Mouse (Mus musculus) gastrocnemius, postnatal 4 days (tissue): ENCODE results near the gene 1700037H04Rik. TPM values are rescaled to one million over a fixed set of nuclear protein-coding genes. Genes with fewer than 3 reads are reported as not detected.

Source experiments
- DNase-seq, 2 experiments: peaks; one replicate each; pipeline ENCODE4 v3.0.0; 2021 to 2022; ENCODE audit warnings: low spot score in 2 of 2, mixed read lengths in 2 of 2
- total RNA-seq, 2 experiments: library from RNA; stranded (reverse); gene quantifications; 2 replicates each; pipeline ENCODE4 v1.2.3; 2021

The 1700037H04Rik gene
- total RNA-seq, 2 experiments from 2014 or later: 11.7 to 14.5 TPM

DNA sequence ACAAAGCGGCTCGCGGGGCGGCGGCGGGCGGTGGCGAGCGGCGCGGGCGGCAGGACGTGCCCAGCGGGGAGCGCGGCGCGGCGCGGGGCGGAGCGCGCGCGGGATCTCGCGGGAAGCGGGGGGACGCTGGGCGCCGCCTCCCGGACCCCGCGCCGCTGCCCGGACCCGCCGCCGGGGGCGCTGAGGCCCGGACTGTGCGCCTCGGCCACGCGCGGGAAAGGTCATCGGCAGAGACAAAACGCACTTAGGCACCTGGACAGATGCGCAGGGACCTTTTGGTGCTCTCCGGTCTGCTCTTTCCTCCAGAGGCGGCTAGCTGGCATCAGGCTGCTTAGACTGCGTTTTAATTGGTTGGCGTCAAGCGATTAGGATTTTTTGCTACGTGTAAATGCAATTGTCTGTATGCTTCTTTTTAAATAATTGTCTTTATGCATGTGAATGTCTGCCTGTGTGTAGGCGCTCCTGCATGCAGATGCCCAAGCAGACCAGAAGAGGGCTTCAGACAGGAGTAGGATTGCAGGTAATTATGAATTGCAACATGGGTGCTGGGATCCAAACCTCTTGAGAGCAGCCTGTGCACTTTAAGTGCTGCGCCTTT is 20.2 kb upstream of the 1700037H04Rik start, which contains the start of gene Cenpb:
Gene Cenpb (minus strand): TSS at position 78 of the 598 bp plus-strand sequence.
- DNase-seq: peak; percentile 80 to 85

DNA sequence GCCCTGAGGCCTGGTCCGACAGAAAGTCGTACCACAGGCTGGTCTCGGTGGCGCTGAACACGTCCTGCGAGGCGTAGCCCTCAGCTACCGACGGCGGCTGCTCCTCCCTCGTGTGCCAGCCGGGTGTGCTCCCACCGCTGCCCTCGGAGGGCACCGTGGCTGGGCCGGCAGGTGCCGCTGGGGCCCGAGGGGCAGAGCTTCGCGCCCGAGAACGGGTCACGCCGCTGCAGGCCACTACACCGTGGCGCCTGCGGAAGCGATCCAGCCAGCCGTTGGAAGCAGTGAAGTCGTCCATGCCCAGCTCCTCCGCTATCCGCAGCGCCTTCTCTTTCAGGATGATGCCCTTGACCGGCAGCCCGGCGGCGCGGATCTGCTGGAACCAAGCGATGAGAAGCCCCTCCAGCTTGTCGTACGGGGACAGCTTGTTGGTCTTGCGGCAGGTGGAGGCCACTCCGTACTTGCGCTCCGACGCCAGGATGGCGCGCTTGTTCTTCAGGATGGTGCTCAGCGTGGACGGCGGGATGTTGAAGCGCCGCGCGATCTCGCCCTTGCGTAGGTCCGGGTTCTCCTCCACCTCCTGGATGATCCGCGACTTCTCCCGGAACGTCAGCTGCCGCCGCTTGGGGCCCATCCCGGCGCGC is 19.5 kb upstream of the 1700037H04Rik start:
- DNase-seq: peak; percentile 53 to 71

GRCm38 (mm10) chr2:131178828-131179245 is 19.0 kb upstream of the 1700037H04Rik start:
- peak in 1 of 2 experiments; percentile 23 for DNase-seq

DNA sequence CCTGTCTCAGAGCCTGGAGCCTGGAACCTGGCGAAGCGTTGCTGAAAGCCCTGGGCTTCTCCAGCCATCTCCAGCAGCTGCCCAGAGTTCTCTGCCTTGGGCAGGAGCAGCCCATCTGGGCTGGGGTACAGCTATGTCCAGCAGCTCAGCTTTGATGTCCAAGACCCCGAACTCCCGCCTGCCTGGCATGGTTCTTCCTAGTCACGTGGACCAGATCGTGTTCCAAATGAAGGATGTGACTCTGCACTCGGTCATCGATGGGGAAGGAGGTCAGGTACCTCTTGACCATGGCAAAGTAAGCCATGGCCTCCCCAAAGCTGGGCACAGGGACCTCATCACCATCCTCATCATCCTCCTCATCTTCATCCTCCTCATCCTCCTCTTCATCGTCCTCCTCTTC is 18.1 kb upstream of the 1700037H04Rik start:
- DNase-seq: no peak

DNA sequence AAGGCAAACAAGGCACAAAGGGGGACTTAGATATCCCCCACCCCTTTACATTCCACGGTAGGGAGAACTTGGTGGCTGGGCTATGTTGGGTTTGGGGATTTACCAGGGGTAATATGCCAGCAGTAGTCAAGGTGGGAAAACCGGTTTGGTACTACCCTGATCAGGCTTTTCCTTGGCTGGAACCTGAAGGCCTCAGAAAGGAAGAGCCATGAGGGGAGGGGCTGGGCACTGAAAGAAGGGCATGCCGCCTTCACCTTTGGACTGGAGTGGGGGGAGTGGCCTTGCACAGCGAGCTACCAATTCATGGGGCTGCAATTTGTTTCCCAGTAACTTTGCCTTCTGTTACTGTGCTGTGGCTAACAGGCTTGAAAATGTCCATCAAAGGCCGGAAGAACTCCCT is 16.6 kb upstream of the 1700037H04Rik start:
- no peak for DNase-seq

- DNase-seq: no peak
Observed at GRCm38 (mm10) chr2:131175945-131176309, 16.0 kb upstream of the 1700037H04Rik start.

GRCm38 (mm10) chr2:131175286-131175944 is 15.5 kb upstream of the 1700037H04Rik start:
- no peak for DNase-seq

DNA sequence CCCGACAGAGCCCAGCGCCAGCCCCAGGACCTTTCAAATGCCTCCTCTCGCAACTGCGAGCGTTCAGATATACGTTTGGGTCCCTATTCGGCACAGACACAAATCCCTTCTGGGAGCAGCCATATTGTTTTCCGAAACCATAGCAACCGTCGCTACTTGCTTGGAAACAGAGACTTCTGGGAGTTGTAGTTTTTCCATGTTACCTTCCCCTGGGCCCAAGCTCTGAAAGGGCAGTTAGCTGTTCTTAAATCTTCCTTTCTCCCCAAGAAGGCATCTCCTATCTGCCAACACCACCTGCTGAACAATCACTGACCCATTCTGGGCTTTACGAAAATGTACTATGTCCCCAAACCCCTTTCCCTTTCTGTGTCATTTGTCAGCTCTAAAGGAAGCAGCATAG is 14.8 kb upstream of the 1700037H04Rik start:
- DNase-seq: peak in 1 of 2 experiments; percentile 40

DNA sequence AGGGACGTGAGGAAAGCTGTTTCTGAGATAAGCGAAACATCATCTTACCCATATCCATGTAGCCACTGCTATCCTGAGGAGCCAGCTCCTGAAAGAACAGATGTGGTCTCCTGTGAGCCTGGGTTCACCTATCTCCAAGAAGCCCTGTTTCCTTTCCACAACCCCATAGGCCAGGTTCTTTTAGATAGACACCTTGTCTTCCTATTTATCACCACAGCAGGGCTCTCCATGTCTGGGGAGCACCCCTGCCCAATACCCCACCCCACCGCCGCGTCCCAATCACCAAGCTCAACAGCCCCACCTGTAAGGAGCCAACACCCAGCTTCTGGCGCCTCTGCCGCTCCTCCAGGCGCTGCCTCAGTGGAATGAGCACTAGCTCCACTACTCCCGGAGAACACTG is 12.4 kb upstream of the 1700037H04Rik start:
- no peak for DNase-seq

GRCm38 (mm10) chr2:131171401-131172104 is 11.7 kb upstream of the 1700037H04Rik start:
- DNase-seq: peak; percentile 57 to 71

GRCm38 (mm10) chr2:131170936-131171335 is 11.1 kb upstream of the 1700037H04Rik start:
- no peak for DNase-seq

GRCm38 (mm10) chr2:131168914-131169313 is 9.0 kb upstream of the 1700037H04Rik start:
- DNase-seq: no peak

- no peak for DNase-seq
Observed at GRCm38 (mm10) chr2:131167984-131168383, 8.1 kb upstream of the 1700037H04Rik start.

GRCm38 (mm10) chr2:131166172-131166571 is 6.3 kb upstream of the 1700037H04Rik start:
- no peak for DNase-seq

DNA sequence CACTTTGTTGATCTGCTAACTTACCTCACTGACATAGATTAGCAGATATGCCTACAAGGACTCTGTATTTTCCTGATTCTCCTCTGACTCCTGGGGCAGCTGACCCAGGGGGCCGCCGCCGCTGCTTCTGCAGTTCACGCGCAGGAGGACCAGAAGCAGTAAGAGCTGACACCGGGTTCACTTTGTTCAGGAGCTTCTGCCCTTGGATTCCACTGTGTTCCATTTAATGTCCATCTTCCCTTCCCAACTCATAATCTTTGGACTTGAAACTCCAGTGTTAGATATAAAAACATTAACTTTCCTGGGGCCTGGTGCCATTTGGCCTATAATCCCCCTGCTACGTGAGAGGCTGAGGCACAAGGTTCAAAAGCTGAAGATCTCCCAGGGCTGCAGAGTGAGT is 4.0 kb upstream of the 1700037H04Rik start:
- no peak for DNase-seq

GRCm38 (mm10) chr2:131160671-131161111 is 810 bp upstream of the 1700037H04Rik start:
- no peak for DNase-seq

- peak in 1 of 2 experiments; percentile 48 for DNase-seq
Observed at GRCm38 (mm10) chr2:131159491-131159910, 380 bp downstream of the 1700037H04Rik start.

- DNase-seq: no peak
Observed at GRCm38 (mm10) chr2:131156987-131157386, 2.9 kb downstream of the 1700037H04Rik start.

- DNase-seq: no peak
Observed at GRCm38 (mm10) chr2:131154036-131154435, 5.8 kb downstream of the 1700037H04Rik start.

DNA sequence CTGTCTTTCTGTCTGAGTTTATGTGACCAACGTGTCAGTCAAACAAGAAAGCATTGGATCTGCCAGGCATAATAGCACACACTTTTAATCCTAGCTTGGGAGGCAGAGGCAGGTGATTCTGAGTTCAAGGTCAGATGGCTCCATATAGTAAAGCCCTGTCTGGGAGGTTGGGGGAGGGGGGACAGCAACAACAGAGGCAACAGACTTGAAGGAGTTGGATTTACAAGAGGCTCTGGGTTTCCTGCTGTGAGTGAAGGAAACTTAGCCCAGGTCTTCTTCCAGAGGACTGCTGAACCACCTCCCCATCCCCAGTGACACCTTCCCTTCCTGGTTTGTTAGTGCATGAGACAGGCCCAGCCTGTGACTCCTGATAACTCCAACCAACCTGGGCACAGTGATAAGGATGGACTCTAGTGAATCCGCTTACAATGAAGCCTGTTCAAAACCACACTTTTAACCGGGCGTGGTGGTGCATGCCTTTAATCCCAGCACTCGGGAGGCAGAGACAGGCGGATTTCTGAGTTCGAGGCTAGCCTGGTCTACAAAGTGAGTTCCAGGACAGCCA is 7.6 kb downstream of the 1700037H04Rik start:
- no peak for DNase-seq

GRCm38 (mm10) chr2:131149254-131149578 is 10.7 kb downstream of the 1700037H04Rik start:
- no peak for DNase-seq
